Mouse (Mus musculus): ENCODE results near the gene Slc25a21. TPM values are rescaled to one million over a fixed set of nuclear protein-coding genes. Genes with fewer than 3 reads are reported as not detected.
"Not testable (repeated sequence)": the region's sequence is repeated elsewhere in the genome, so short reads cannot be mapped to it uniquely, and the experiment has no call there.

The Slc25a21 gene
- 0.37 and 0.47 TPM in 2 replicates for polyA plus RNA-seq (2012; rRNA removed)

DNA sequence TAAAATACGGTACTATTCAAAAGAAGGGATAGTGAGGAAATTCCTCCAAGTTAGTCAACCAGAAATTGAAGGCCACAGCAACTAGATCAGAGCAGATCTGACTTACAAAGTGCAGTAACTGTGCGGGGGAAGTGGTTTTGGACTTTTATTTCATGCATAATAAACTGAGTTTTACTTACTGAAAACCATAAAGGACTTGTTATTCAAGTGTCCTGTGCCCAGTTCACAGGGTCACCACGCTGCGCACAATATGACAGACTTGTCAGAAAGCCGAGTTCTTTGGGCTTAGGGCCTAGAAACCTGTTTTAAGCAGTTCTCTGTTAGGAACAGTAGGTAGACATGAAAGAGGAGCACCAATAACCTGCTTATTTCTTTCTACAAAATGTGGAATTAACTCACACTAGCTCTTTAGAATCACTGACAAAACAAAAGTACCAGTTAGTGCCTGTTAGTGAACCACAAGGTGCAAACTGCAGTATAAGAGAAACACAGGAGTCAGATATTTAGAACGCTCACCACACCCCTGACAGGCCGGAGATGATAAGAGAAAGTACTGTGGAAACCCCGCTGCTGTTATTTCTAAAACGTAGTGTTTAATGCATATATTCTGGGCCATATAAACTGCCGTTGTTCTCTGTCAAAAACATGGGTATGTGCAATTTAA, at the start of gene Slc25a21:
Slc25a21 (minus strand) TSS at position 110 of the 664 bp plus-strand sequence.
- DNase-seq (ENCODE audit: low spot score) = no peak

DNA sequence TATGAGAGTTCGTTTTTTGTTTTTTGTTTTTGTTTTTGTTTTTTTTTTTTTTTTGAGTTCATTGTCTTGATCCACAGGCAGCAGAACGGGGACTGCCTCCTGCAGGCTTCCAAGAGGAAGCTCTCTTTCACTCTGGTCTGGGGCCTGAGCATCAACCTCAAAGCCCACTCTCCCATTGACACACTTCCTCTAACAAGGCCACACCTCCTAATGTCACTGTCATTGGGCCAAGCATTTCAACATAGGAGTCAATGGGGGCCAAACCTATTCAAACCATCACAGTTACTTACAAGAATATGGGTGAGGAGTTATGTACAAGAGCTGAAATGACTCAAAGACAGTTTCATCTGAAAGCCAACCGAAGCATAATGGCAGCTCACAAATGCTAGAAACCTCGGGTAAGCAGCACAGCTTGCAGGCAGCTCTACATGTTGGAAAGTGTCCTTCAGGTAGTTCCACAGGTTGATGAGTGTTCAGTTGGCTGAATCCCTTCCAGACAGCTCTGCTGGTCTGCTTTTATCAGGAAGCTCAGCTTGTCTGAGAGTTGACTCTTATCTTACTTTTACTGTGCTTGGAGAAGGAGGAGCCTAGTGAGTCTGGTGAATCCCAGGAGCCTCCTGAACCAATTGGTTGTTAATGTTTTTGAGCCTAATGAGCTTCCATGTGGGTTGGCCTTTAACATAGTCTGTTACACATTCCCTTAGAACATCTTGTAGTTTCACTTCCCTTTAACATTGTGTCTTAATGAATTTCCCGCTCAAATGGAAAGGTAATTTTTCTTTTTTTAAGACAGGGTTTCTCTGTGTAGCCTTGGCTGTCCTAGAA, 46.6 kb upstream of the Slc25a21 start:
- no peak for DNase-seq (ENCODE audit: low spot score)

DNA sequence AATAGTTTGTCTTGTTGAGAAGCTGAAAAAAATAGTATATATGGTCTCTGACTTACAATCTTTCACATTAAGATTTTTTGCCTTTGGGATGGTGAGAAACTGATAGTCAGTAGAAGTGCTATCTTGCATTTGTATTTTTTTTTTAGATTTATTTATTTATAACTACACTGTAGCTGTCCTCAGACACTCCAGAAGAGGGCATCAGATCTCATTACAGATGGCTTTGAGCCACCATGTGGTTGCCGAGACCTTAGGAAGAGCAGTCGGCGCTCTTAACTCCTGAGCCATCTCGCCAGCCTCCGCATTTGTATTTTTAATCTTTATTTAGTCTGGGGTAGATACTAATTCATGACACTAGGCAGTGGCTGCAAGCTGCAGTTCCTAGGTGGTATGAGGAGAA, 36.1 kb upstream of the Slc25a21 start:
- DNase-seq (ENCODE audit: low spot score) = no peak

DNA sequence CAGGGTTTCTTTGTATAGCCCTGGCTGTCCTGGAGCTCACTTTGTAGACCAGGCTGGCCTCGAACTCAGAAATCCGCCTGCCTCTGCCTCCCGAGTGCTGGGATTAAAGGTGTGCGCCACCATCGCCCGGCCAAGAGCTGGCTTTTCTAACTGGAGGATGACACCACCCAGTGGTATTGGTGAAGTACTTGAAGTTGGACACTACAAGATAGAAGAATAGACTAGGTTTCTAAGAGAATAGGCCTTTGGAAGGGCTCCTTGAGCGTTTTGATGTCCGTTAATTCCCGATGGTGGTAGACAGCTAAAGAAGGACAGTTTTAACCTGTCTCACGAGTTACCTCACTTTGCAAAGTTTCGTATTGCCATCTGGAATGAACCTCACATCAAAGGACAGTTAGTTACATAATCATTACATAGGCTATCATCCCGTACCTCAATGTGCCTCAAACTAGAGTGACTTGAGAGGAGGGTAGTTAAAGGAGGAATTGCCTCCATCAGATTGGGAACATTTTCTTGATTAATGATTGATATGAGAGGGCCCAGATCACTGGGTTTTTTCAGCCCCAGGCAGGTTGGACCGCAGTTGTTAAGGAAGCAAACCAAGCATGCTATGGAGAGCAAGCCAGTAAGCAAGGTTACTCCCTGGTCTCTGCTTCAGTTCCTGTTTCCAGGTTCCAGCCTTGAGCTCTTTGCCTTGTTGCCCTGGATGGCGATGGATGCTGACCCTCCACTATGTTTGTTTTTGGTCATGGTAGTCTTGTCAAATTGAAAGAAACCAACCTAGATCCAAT, 34.0 kb upstream of the Slc25a21 start:
- DNase-seq (ENCODE audit: low spot score) = no peak

DNA sequence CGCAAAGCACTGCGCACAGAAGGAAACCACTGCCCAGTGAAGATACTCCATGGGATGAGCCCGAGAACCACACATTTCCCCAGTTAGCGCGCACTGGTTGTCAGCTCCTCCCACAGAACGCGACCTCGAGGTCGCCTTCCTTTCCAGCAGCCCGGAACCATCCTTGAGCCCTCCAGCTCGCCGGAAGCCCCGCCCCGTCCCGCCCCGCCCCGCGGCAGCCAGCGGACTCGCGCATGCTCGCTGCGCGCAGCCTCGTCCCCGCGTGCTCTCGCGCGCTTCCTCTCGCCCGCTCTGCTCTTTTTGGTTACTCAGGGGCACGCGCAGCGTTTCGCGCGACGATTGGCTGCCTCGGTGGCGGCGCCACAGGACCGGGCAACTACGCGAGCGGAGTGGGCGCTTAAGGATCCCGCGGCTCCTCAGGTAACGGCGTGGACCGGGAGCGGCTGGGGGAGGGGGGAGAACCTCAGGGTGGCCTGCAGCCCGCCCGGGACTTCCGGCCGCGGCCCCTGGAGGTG, 33.0 kb upstream of the Slc25a21 start, which contains the start of the genes Prps1l3 and Mipol1:
Prps1l3 (plus strand) TSS at position 221 of the 515 bp plus-strand sequence.
Mipol1 (plus strand) TSS at position 236 of the 515 bp plus-strand sequence.
- peak; percentile 80 for DNase-seq (ENCODE audit: low spot score)

DNA sequence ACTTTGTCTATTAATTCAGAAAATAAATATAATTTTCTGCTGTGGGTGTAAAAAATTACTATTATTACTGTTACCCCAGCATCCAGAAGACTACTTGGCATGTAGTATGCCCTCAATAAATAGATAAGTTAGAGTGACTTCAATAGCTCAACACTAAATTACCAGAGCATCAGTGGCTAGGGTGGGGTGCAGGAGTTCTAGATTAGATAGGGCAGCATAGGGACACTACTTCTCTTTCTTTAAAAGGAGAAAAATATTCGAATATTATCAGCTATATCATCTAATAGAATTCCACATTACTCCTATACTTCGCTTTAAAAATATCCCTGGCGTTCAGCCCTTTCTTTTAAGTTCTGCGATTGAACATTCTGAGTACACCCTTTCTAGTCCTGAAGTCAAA, 32.4 kb upstream of the Slc25a21 start:
- no peak for DNase-seq (ENCODE audit: low spot score)

DNA sequence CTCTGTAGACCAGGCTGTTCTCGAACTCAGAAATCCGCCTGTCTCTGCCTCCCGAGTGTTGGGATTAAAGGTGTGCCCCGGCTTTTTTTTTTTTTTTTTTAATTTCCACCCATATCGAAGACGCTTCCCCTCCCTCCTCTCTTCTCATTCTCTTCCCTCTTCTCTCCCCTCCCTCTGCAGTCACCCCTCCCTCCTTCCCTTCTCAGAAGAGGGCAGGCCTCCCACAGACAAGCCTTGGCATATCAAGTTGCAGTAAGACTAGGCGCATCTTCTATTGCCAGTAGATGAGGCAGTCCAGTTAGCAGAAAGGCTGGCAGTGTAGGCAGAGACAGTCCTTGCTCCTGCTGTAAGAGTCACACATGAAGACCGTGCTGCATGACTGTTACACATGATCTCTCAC, 30.5 kb upstream of the Slc25a21 start:
- no peak for DNase-seq (ENCODE audit: low spot score)

DNA sequence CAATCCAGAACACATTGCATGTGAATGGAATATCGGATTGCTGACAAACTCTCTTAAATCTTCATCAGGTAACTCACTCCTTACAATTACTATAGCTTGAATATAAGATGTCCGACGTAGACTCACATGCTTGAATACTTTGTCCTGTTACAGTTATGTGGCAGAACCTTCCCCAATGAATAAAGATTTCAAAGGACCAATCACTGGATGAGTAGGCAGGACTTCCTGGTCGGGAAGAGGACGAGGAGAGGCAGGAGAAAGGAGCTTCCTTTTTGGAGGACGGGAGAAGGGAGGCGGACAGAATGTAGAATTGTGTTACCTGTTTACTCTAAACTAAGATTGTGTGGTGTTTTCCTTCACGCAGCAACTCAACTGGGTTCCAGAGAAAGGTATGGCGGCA, 29.1 kb upstream of the Slc25a21 start:
- no peak for DNase-seq (ENCODE audit: low spot score)

DNA sequence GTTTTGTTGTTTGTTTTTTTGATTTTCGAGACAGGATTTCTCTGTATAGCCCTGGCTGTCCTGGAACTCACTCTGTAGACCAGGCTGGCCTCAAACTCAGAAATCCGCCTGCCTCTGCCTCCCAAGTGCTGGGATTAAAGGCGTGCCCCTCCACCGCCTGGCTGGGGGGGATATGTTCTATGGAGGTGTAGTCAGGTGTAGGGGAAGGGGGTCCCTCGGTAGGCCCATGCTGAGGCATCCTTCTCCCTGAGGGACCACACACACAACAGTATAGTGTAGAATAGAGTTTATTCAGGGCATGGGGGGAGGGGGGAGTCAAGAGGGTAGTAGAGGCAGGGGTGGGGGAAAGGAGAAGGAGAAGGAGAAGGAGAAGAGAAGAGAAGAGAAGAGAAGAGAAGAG, 15.2 kb upstream of the Slc25a21 start:
- DNase-seq (ENCODE audit: low spot score) = not testable (repeated sequence)

DNA sequence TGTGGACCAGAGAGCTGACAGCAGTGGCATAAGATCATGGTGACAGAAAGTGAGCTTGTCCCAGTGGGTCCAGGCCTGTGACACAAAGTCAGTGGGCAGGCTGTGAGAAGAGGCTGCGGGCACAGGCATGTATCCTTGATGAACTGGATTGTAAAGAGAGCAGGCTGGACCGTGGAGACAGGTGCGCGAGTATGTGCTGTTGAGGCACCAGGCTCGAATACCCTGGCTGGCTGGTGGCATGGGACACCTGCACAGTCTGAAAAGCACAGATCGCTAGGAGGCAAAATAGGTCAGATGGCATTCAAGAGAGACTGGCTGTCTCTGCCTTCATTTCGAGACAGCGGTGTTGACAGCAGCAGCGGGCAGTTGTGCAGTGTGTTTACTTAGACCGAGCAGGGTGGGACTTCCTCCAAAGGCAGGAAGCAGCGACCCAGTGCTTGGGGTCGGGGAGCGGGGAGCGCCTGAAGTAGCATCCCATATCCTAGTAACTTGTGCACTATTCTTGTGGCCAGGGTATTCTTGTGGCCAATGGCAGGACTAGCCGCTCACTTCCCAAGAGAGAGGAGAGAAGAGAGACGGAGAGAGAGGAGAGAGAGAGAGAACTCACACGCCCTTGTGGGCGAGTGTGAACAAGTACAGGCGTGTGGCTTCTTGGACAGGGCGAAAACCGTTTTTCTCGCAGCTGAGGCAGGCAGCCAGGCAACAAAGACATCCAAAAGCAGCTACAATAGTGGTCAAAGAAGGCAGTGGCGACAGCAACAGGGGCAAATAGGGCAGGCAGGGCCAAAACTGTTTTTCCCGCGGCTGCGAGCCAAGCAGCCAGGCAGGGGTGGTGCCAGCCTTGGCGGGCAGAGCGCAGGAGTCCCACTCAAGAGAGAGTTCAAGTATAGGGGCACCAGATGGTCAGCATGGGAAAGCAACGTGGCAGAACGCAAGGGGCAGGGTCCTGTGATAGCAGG, 14.4 kb upstream of the Slc25a21 start:
- peak; percentile 40 for DNase-seq (ENCODE audit: low spot score)

DNA sequence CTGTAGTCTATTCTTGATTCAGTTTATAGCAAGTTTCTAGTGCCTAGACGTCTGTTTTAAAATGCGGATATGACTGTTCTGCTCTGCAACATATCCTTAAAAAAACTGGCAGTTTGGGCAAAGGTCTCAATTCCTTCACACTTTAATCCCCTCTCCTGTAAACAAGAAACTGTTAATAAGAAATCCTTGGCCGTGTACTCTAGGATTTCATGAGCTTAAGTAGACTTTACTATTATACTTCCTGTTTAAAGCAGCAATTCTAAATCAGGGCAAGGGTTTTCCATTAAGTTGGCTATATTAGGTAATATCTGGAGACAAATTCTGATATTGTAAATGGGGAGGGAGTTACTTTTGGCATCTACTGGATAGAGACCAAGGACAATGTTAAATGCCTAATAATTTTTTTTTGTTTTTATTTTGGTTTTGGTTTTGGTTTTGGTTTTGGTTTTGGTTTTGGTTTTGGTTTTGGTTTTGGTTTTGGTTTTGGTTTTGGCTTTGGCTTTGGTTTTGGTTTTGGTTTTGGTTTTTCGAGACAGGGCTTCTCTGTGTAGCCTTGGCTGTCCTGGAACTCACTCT, 7.1 kb upstream of the Slc25a21 start:
- DNase-seq (ENCODE audit: low spot score) = no peak

DNA sequence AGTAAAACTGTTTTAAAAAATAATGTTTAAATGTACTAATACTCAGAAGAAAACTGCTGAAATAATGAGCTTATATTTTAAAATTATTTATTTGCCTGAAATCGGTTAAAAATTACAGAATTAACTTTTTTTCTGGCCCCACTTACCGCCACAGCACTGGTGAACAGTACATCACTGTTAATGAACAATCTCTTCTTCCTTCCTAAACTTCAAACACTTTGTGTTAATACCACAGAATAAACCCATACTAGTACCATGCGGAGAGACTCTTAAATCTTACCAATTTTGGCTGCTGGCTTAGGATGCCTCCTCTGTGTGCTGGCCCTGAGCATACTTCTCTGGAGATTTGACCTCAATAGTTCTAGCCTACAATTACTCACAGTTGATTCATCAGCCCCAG, 4.6 kb upstream of the Slc25a21 start:
- no peak for DNase-seq (ENCODE audit: low spot score)

DNA sequence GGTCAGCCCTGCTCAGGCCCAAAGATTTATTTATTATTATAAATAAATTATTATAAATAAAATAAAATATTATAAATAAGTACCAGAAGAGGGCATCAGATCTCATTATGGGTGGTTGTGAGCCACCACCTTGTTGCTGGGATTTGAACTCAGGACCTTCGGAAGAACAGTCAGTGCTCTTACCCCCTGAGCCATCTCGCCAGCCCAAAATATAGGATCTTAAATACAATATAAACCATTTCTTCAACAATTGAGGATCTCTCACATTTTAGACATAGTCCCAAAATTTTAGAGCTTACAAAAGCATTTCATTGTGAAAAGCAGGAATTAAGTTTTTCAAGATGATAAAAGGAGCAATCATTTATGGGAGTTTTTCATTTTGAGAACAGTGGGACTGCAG, 2.2 kb upstream of the Slc25a21 start:
- DNase-seq (ENCODE audit: low spot score) = no peak

DNA sequence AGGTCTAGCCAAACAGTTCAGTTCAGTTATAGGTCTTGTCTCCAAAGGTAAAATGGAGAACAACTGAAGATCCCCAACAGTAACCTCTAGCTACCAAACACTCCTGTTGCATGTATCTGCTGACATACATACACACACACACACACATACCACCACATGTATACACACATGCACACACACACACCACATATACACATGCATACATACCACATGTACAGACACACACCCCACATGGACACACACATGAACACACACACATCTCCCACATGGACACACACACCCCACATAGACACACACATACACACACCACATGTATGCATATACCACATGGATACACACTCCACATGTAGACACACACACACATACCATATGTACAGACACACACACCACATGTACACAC, 997 bp upstream of the Slc25a21 start:
- no peak for DNase-seq (ENCODE audit: low spot score)

DNA sequence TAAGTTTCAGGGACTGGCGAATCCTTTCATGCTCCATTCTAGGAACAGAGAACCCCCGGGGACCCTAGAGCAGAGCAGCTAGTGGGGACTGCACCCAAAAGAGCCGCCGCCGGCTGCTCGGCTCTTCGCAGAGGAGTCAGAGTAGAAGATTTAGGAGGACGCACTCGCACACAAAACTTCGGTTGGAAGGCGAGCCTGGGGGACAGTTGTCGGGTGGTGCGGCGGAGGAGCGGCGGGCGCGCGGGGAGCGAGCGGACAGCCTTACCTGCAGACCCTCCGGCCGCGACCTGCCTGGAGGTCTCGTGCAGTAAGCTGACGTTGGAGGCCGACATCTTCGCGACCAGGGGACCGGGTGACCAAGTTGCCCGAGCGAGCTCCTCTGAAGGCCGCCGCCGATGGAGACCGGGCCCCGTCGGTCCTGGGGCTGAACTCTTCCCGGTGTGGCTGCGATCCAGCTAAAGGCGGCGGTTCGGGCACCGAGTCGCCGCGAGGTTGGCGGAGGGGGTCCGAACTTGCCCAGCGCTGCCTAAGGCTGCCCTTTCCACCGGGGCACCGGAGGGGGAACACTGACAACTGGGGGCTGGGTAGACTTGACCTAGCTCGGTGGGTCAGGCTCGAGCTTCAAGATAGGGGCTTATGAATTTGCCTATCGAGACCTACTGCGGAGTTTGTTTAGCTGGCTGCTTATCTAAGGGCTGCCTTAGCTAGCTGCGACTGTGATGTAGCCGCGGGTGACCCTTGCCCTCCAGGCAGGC, 487 bp downstream of the Slc25a21 start:
- peak; percentile 35 for DNase-seq (ENCODE audit: low spot score)

DNA sequence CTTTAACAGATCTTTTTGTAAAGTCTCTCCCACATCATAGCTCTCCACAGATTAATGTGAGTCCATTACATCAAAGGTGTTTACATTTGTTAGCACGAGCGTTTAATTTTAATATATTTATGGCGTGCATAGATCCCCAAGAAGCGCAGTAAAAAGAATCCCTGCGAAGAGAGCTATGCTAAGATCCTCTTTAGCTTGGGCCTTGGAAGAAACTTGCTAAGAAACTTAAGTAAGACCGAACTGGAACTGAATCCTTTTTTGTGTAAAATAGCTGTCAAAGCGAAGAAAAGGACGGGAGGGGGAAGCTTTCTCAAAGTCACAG, 1.0 kb downstream of the Slc25a21 start:
- DNase-seq (ENCODE audit: low spot score) = no peak

DNA sequence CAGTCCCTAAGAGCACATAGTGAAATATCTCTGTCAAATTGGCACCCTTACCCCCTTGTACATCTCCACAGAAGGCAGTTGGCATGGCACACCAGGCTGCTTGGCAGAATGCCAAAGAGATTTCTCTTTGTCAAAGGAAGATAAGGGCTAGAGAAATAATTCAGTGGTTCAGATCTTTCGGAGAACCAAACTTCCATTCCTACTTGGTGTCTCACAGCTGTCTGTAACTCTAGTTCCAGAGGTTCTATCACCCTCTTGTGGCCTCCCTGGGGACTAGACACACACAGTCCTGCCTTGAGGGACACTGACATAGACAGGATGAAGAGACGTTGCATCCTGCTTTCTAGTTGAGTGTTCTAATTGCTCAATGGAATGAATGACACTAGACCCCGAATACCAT, 2.7 kb downstream of the Slc25a21 start:
- DNase-seq (ENCODE audit: low spot score) = no peak

DNA sequence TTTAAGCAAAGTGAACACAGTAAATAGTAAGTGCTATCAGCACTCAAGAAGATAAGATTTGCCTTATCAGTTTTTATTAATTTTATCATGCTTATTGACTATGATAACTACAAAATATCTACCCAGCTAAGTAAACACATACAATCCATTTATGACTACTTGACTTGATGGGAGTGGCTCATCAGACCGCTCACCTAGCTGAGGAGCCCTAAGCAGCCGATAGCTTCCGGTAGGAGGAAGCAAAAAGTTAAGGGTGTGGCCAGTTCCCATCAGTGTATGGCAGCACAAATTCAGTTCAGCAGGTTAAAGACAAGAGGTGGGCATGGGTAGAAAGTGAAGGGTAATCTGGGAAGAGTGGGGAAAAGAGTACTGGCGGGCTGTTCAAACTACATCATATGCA, 10.2 kb downstream of the Slc25a21 start:
- no peak for DNase-seq (ENCODE audit: low spot score)

DNA sequence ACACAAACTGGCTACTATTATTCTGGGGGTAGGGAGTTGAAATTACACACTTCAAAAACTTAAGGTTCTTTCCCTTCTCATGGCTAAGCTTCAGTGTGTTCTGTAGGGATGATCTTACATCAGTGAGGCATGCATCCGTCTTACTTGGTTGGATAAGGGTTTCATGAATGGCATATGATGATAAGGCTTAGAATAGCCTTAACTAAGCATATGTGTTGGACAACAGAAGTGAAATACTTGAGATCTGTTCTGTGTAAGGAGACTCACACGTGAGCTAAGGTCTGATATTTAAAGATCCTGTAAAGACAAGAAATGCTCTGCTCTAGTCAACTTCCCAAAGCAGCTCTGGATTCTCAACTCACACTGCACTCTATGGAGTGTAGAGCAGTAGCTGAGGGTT, 11.1 kb downstream of the Slc25a21 start:
- no peak for DNase-seq (ENCODE audit: low spot score)

DNA sequence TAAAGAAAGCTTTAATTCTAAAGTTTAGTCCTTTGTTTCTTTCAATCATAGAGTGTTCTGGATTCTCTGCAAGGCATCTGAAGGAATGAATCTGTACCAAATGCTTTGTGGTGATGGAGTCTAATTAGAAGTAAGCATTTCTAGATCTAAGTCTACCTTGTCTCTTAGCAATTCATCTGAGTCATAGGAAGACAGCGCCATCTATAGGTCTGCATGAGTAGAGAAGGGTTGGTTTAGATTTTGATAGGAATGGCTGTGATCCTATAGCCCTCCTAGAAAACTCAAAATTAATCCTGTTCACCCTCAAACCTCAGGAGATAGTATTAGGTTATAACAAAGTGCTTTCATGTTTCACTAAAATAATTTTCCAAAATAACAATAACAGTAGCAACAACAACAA, 11.8 kb downstream of the Slc25a21 start:
- DNase-seq (ENCODE audit: low spot score) = no peak
